Mouse (Mus musculus): ENCODE measurements at regions not wholly inside any gene's neighbourhood (a gene's known extent, or its start where the extent isn't known, plus 50 kb on each side); places are given as distances from the start of the nearest gene placed in this dataset.

DNA sequence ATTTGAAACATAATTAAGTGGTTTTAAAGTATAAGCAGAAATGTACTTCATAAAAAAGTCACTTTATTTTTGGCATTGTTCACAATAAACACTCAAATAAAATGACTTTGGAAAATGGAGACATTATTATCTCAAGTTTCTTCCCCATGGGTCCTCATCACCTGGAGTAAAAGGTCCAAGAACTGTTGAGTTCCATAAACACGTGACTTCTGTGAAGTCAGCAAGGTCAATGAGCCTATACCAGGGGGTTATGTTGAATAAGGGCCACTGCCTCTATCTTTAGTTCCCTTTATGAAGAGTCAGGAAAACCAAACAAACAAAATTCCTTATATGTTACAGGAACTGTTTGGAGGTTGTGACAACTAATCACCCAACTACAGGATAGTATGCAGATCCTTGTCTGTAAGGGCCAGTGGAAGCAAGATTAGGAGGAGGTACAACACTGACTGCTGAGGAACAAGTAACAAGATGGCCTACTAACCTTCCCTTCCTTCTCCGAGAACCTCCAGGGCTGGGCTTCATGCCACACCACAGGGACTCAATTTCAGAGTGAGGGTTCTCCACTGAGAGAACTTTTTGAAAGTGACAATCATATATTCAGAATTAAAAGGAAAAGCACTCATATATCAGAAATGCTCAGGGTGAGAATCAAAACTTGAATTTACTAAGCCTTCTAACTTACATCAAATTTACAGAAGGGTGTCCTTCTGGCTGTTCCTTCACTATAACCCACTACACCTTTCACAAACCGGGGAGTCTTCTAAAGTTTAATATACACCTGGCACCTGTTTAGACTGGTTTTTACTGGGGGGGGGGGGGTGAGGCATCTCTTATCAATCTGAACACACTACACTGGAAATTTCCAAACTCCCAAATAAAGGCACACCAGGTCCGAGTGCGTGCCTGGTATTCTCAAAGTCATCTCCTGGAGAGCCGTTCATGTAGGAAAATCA, 1860.5 kb upstream of the Lrrc6 start:
- H3K9ac ChIP-seq (replicated peaks; ENCODE audit: low read depth, low read length): peak overlapping the region; percentile 77; the same call in 1 of the 2 replicates
- ATAC-seq (ENCODE audit: low read depth): no peak
- no peak overlapping the region for H3K27ac ChIP-seq (ENCODE audit: low read depth, low read length)
- peak overlapping the region; percentile 86 for H3K4me3 ChIP-seq (ENCODE audit: low read depth, low read length)
- H3K27me3 ChIP-seq (ENCODE audit: control insufficient read depth, insufficient read depth, low read length): no peaks in the 10 kb centered on the region
- H3K36me3 ChIP-seq (ENCODE audit: control insufficient read depth, insufficient read depth, low read length): no peaks in the 10 kb centered on the region
- peak overlapping the region; percentile 90 for H3K4me2 ChIP-seq (ENCODE audit: low read depth, low read length)
- H3K9me3 ChIP-seq (ENCODE audit: control insufficient read depth, low read length): no peaks in the 10 kb centered on the region
- WGBS: 44% methylated on average over 6 of the region's 6 CpGs
- H3K4me1 ChIP-seq (ENCODE audit: control insufficient read depth, insufficient read depth, low read length): peaks cover 5% of the 10 kb centered on the region; the same call in 1 of the 2 replicates

DNA sequence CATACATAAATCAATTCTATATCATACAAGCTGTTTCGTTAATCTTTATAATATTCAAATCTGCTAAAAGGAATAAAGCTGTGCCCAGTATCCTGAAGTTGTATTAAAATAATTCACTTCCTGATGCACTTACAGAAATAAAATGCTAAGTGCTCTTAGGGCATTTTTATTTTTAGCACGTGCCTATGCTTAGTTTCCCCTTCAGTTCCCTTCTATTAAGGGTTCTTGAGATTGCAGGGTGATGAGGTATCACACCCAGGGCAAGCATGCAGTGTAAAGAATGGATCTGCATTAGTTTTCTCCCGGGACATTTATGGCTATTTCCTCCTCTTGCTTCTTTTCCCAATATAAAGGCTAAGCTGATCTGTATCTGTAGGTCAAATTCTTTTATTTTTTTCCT, 1858.8 kb upstream of the Lrrc6 start:
- no peak overlapping the region for H3K27ac ChIP-seq (ENCODE audit: low read depth, low read length)
- ATAC-seq (ENCODE audit: low read depth): no peak
- peaks cover 5% of the 10 kb centered on the region; the same call in 1 of the 2 replicates for H3K4me1 ChIP-seq (ENCODE audit: control insufficient read depth, insufficient read depth, low read length)
- no peaks in the 10 kb centered on the region for H3K27me3 ChIP-seq (ENCODE audit: control insufficient read depth, insufficient read depth, low read length)
- H3K36me3 ChIP-seq (ENCODE audit: control insufficient read depth, insufficient read depth, low read length): no peaks in the 10 kb centered on the region
- H3K9ac ChIP-seq (replicated peaks; ENCODE audit: low read depth, low read length): no peak overlapping the region
- H3K9me3 ChIP-seq (ENCODE audit: control insufficient read depth, low read length): no peaks in the 10 kb centered on the region
- no peak overlapping the region for H3K4me2 ChIP-seq (ENCODE audit: low read depth, low read length)
- WGBS: 76% methylated on average over 3 of the region's 3 CpGs
- no peak overlapping the region for H3K4me3 ChIP-seq (ENCODE audit: low read depth, low read length)

DNA sequence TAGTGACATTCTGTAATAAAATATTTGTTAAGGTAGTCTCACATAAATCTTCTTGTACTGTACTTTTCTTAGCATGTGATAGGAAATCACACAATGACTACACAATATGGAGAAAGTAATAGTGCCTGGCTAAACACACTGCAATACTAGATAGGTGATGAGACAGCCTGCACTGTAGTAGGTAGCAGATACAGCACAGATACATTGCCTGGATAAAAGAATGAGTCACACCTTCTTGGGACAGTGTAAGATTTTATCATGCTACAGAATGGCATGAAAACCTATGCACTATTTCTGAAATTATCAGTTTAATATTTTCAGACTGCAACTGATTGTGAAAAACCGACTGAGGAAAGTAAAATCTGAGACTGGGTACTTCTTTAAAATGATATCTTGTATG, 1855.2 kb upstream of the Lrrc6 start:
- no peak overlapping the region for H3K4me3 ChIP-seq (ENCODE audit: low read depth, low read length)
- H3K4me2 ChIP-seq (ENCODE audit: low read depth, low read length): no peak overlapping the region
- ATAC-seq (ENCODE audit: low read depth): no peak
- no peak overlapping the region for H3K27ac ChIP-seq (ENCODE audit: low read depth, low read length)
- H3K4me1 ChIP-seq (ENCODE audit: control insufficient read depth, insufficient read depth, low read length): peaks cover under 1% of the 10 kb centered on the region; the same call in 1 of the 2 replicates
- no peaks in the 10 kb centered on the region for H3K36me3 ChIP-seq (ENCODE audit: control insufficient read depth, insufficient read depth, low read length)
- H3K27me3 ChIP-seq (ENCODE audit: control insufficient read depth, insufficient read depth, low read length): no peaks in the 10 kb centered on the region
- H3K9ac ChIP-seq (replicated peaks; ENCODE audit: low read depth, low read length): no peak overlapping the region
- no peaks in the 10 kb centered on the region for H3K9me3 ChIP-seq (ENCODE audit: control insufficient read depth, low read length)
- 72% methylated on average over 1 of the region's 1 CpGs for WGBS

- H3K27me3 ChIP-seq (ENCODE audit: control insufficient read depth, insufficient read depth, low read length): no peaks in the 10 kb centered on the region
- no peak overlapping the region for H3K4me2 ChIP-seq (ENCODE audit: low read depth, low read length)
- H3K4me1 ChIP-seq (ENCODE audit: control insufficient read depth, insufficient read depth, low read length): no peaks in the 10 kb centered on the region
- no peaks in the 10 kb centered on the region for H3K9me3 ChIP-seq (ENCODE audit: control insufficient read depth, low read length)
- H3K9ac ChIP-seq (replicated peaks; ENCODE audit: low read depth, low read length): no peak overlapping the region
- no peaks in the 10 kb centered on the region for H3K36me3 ChIP-seq (ENCODE audit: control insufficient read depth, insufficient read depth, low read length)
- H3K27ac ChIP-seq (ENCODE audit: low read depth, low read length): no peak overlapping the region
- WGBS: 99% methylated on average over 3 of the region's 3 CpGs
- ATAC-seq (ENCODE audit: low read depth): no peak
- H3K4me3 ChIP-seq (ENCODE audit: low read depth, low read length): no peak overlapping the region
Observed at GRCm38 (mm10) chr15:68344652-68345051, 1843.9 kb upstream of the Lrrc6 start.

DNA sequence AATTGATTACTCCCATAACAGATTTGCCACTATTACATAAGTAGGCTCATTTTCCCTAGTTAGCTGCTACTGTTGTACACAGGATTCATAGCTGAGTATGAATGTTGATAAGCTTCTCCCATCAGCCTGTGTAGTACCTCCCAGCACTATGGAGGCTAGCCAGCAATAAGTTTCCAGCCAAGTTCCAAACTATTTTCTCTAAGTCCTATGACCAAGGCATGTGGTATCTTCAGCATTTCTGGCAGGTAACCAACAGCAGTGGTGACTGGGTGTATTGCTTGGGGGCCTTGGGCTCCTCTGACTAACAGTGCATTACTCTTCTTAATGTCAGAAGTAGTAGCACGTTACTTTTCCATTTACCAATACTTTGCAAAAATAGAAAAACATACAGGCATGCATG, 1841.8 kb upstream of the Lrrc6 start:
- H3K36me3 ChIP-seq (ENCODE audit: control insufficient read depth, insufficient read depth, low read length): no peaks in the 10 kb centered on the region
- no peaks in the 10 kb centered on the region for H3K4me1 ChIP-seq (ENCODE audit: control insufficient read depth, insufficient read depth, low read length)
- no peak overlapping the region for H3K4me3 ChIP-seq (ENCODE audit: low read depth, low read length)
- no peak for ATAC-seq (ENCODE audit: low read depth)
- no peaks in the 10 kb centered on the region for H3K27me3 ChIP-seq (ENCODE audit: control insufficient read depth, insufficient read depth, low read length)
- WGBS: 98% methylated on average over 1 of the region's 1 CpGs
- no peak overlapping the region for H3K9ac ChIP-seq (replicated peaks; ENCODE audit: low read depth, low read length)
- no peak overlapping the region for H3K27ac ChIP-seq (ENCODE audit: low read depth, low read length)
- no peak overlapping the region for H3K4me2 ChIP-seq (ENCODE audit: low read depth, low read length)
- H3K9me3 ChIP-seq (ENCODE audit: control insufficient read depth, low read length): no peaks in the 10 kb centered on the region

- H3K36me3 ChIP-seq (ENCODE audit: control insufficient read depth, insufficient read depth, low read length): no peaks in the 10 kb centered on the region
- no peak overlapping the region for H3K4me2 ChIP-seq (ENCODE audit: low read depth, low read length)
- no peak overlapping the region for H3K4me3 ChIP-seq (ENCODE audit: low read depth, low read length)
- no peak overlapping the region for H3K9ac ChIP-seq (replicated peaks; ENCODE audit: low read depth, low read length)
- H3K9me3 ChIP-seq (ENCODE audit: control insufficient read depth, low read length): no peaks in the 10 kb centered on the region
- H3K27me3 ChIP-seq (ENCODE audit: control insufficient read depth, insufficient read depth, low read length): no peaks in the 10 kb centered on the region
- 75% methylated on average over 5 of the region's 5 CpGs for WGBS
- no peak overlapping the region for H3K27ac ChIP-seq (ENCODE audit: low read depth, low read length)
- ATAC-seq (ENCODE audit: low read depth): no peak
- H3K4me1 ChIP-seq (ENCODE audit: control insufficient read depth, insufficient read depth, low read length): no peaks in the 10 kb centered on the region
Observed at GRCm38 (mm10) chr15:68341056-68341455, 1840.3 kb upstream of the Lrrc6 start.

GRCm38 (mm10) chr15:68337264-68337663, 1836.6 kb upstream of the Lrrc6 start:
- no peak overlapping the region for H3K9ac ChIP-seq (replicated peaks; ENCODE audit: low read depth, low read length)
- H3K4me2 ChIP-seq (ENCODE audit: low read depth, low read length): no peak overlapping the region
- no peak overlapping the region for H3K4me3 ChIP-seq (ENCODE audit: low read depth, low read length)
- no peak overlapping the region for H3K27ac ChIP-seq (ENCODE audit: low read depth, low read length)
- WGBS: 88% methylated on average over 2 of the region's 2 CpGs
- H3K4me1 ChIP-seq (ENCODE audit: control insufficient read depth, insufficient read depth, low read length): no peaks in the 10 kb centered on the region
- no peaks in the 10 kb centered on the region for H3K9me3 ChIP-seq (ENCODE audit: control insufficient read depth, low read length)
- no peaks in the 10 kb centered on the region for H3K36me3 ChIP-seq (ENCODE audit: control insufficient read depth, insufficient read depth, low read length)
- no peak for ATAC-seq (ENCODE audit: low read depth)
- H3K27me3 ChIP-seq (ENCODE audit: control insufficient read depth, insufficient read depth, low read length): no peaks in the 10 kb centered on the region

DNA sequence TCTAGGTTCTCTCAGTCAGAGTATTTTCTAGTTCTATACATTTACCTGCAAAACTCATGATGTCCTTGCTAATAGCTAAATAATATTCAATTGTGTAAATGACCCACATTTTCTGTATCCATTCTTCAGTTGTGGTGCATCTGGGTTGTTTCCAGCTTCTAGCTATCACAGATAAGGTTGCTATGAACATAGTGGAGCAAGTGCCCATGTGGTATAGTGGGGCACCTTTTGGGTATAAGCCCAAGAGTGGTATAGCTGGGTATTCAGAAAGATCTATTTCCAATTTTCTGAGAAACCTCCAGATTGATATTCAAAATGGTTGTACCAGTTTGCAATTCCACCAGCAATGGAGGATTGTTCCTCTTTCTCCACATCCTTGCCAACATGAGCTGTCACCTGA, 1835.1 kb upstream of the Lrrc6 start:
- Histone ChIP-seq H3K9me3 (ENCODE audit: control insufficient read depth, low read length) (no peaks in the 10 kb centered on the region), H3K36me3 (ENCODE audit: control insufficient read depth, insufficient read depth, low read length) (no peaks in the 10 kb centered on the region), H3K27ac (ENCODE audit: low read depth, low read length) (no peak overlapping the region), H3K9ac (replicated peaks; ENCODE audit: low read depth, low read length) (no peak overlapping the region), H3K27me3 (ENCODE audit: control insufficient read depth, insufficient read depth, low read length) (no peaks in the 10 kb centered on the region), H3K4me1 (ENCODE audit: control insufficient read depth, insufficient read depth, low read length) (no peaks in the 10 kb centered on the region), H3K4me2 (ENCODE audit: low read depth, low read length) (no peak overlapping the region), H3K4me3 (ENCODE audit: low read depth, low read length) (no peak overlapping the region)
- ATAC-seq (ENCODE audit: low read depth): no peak

DNA sequence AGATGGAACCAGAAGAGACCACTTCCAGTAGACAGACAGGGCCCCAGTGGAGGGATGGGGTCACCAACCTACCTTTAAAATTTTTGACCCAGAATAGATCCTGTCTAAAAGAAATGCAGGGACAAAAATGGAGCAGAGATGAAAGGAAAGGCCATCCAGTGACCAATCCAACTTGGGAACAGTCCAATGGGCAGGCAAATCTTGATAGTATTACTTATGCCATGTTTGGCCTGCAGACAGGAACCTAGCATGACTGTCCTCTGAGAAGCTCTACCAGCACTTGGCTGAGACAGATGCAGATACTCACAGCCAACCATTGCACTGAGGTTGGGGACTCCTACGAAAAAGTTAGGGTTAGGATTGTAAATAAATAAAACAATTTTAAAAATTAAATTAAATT, 1815.4 kb upstream of the Lrrc6 start:
- ATAC-seq (ENCODE audit: low read depth): no peak

More for the DNA sequence above, 1815.4 kb upstream of the Lrrc6 start:
- Histone ChIP-seq H3K36me3 (ENCODE audit: control insufficient read depth, insufficient read depth, low read length) (no peaks in the 10 kb centered on the region), H3K27me3 (ENCODE audit: control insufficient read depth, insufficient read depth, low read length) (no peaks in the 10 kb centered on the region), H3K9ac (replicated peaks; ENCODE audit: low read depth, low read length) (no peak overlapping the region), H3K27ac (ENCODE audit: low read depth, low read length) (no peak overlapping the region), H3K4me3 (ENCODE audit: low read depth, low read length) (no peak overlapping the region), H3K4me2 (ENCODE audit: low read depth, low read length) (no peak overlapping the region), H3K4me1 (ENCODE audit: control insufficient read depth, insufficient read depth, low read length) (no peaks in the 10 kb centered on the region), H3K9me3 (ENCODE audit: control insufficient read depth, low read length) (no peaks in the 10 kb centered on the region)
- 94% methylated on average over 1 of the region's 1 CpGs for WGBS

All from neural tube, embryonic 14.5 days (tissue).